Mouse (Mus musculus): ENCODE results near the gene Dlg2. TPM values are rescaled to one million over a fixed set of nuclear protein-coding genes. Genes with fewer than 3 reads are reported as not detected.

The Dlg2 gene
- polyA plus RNA-seq, 1 experiment from 2014 or later, result 13.7 TPM

DNA sequence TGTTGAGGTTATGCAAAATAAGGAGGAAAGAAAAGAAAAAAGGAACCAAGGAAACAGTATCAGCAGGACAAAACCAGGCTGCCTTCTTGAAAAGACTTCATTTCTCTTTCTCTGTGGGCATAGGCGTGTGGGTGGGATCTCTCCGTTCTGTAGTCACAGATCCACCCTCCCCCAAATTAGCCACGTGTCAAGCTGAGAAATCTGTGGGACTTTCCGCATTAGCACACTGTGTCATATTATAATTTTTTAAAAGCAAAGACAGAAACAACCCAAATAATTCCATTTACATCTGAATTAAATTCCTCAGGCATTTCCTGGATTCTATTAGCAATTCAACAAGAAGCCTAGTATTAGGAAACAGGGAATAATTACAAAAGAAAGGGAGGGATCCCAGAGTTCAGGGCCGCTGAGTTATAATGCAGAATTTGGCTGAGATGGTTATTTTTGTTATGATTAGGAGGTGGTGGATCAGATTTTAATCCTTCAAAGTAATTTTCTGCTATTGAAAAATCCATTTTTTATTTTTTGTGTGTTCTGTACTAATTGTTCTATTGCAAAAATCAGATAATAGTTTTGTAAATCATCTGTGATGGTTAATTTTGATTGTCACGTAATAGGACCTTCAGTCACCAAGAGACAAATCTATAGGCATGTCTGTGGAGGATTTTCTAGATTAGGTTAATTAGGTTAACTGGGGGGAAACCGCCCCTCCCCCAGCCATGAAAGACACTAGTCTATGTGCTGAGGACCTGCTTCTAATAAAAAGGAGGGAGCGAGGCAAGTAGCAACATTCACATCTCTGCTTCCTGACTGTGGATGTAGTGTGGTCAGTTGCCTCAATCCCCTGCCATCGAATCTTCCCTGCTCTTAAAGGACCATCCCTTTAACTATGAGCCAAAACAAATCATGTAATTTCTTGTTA, 63.3 kb downstream of the Dlg2 start:
- no peak for DNase-seq (ENCODE audit: low spot score)

DNA sequence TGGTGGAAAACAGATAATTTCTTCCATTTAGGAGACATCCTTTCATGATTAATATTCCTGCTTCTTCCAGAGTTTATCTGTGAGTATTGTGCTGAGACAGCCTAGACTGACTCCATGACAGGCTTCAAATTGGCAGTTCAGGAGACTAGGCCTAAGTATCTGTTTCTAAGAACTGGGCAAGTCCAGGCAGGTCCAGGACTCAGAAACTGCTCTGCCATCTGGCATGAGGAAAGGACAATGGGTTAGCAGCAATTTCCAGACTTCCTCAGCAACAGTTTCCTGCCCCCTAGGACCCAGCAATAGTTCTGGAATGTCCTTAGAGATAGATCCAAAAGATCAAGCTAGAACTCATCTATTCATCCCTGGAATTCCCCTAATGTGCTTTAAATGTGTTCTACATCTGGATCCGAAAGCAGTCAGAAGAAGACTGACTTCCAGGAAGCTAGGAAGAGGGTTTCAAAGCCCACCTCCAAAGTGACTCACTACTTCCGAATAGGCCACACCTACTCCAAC, 64.4 kb downstream of the Dlg2 start:
- DNase-seq (ENCODE audit: low spot score), result no peak

DNA sequence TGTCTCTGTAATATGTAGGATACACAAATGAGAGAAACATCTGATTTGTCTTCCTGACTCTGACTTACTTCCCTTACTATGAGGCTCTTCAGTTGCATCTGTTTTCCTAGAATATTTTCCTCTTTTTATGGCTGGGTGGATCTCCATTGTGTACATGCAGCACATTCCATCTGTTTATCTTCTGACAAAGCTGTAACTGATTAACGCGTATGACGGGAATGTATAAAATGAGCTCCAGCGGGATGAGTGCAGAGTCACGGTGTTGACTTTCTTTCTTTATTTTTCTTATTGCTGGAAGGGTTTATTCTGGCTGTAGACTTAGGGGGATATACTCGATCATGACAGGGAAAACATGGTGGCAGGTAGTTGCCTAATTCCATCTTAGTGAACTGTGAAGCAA, 76.9 kb downstream of the Dlg2 start:
- no peak for DNase-seq (ENCODE audit: low spot score)

DNA sequence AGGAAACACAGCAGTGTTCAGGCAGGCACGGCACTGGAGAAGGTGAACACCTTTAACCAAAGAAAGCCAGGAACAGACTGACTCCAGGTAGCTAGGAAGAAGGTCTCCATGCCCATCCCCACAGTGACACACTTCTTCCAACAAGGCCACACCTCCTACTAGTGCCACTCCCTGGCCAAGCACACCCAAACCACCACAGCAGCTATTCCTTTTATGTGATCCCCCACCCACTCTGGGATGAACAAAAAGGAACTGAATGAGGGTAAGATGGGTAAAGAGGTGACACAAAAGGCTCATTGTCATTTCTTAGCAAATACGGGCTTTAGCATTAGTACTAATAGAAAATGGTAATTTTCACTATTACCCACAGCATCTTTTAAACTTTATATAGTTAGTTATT, 77.9 kb downstream of the Dlg2 start:
- DNase-seq (ENCODE audit: low spot score), result no peak

DNA sequence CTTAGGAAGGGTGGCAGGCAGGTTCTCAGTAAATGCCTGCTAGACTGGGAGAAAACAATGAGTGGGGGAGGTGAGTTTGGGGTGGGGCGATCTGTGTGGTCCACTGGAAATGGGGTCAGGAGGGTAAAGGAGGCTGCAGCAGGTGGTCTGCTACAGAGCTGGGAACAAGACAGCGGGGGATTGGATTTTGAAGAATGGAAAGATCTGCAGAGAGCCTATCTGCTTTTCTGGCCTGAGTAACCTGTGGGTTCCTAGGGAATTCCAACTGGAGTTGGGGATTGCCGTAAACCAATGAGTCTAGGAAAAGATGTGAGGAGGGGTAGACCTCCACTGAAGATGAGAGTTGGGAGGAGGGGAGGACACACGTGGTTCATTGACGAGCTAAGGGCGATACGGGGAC, 92.7 kb downstream of the Dlg2 start:
- no peak for DNase-seq (ENCODE audit: low spot score)

DNA sequence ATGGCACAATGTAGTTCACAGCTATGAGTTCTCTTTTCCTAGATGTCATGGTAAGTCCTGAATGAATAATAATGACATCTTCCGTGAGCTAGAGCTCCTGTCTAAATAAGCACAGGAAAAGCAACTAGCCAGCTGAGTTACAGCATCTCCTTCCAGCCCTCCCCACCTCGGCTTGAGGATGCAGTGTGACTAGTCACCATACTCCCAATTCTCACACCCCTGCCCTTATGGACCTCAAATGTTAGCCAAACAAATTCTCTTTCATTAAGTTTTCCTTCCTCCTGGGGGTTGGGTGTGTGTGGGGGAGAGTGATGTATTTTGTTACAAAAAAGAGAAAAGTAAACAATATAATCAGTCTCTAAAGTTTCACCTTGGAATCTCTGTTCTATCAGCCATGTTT, 111.3 kb downstream of the Dlg2 start:
- no peak for DNase-seq (ENCODE audit: low spot score)

DNA sequence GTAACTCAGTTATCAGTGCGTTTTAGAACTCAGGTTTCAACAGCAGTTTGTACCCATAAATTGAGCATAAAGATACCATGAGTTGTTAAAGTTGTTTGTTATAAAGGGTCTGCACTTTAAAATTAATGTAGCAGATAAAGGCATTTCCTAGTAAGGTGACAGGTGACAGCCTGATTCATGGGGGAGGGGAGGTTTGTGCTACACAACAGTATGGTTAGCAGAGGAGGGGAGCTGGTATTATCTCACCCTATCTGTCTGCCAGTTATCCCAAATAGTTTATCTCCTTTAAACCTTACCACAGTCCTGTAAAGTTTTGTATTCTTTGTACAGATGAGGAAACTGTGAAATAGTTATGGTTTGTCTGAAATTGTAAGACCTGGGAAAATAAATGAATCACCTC, 111.8 kb downstream of the Dlg2 start:
- DNase-seq (ENCODE audit: low spot score), result no peak

DNA sequence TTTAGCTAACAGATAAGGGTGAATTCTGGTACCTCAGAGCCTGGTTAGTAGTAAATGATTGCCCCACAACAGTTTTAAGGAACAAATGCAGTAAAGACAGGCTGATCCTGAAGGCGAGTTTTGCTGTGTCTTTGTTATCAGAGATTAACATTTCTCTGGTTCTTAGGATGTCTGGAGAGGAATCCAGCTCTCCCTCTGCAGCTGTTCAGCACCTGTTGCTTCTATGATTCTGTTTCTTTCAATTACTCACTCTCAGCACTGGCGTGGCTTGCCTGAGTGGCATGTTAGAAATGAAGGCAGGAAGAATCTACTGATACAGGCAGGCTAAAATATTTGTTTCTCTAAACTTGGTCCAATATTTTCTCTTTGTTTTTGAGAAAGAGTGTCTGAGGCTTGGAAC, 133.3 kb downstream of the Dlg2 start:
- no peak for DNase-seq (ENCODE audit: low spot score)

DNA sequence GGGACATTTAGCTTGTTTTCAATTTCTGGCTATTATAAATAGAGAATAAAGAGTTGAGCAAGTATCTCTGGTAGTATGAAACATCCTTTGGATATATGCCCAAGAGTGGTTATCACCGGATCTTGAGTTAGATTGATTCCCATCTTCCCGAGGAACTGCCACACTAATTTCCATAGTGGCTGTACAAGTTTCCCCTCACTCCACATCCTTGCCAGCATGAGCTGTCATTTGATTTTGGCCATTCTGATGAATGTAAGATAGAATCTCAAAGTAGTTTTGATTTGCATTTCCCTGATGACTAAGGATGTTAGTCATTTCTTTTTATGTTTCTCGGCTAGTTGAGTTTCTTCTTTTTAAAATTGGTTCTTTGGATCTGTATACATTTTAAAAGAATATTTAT, 154.1 kb downstream of the Dlg2 start:
- DNase-seq (ENCODE audit: low spot score), result no peak

DNA sequence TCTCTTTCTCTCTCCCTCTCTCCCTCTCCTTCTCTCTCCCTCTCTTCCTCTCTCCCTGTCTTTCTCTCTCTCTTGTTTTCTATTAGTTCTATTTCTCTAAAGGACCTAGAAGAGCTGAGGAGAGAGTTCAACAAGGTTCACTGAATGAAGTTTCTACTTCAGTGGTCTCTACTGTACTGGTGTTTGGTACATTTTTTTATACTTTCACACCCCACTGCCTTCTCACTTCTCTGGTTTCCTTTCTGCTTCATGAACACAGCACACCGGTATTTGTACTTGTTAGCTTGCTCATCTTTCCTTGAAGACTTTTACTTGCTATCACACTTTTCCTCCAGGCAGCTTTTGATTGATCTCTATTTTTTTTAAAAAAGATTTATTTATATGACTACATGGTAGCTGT, 173.0 kb downstream of the Dlg2 start:
- DNase-seq (ENCODE audit: low spot score), result no peak

DNA sequence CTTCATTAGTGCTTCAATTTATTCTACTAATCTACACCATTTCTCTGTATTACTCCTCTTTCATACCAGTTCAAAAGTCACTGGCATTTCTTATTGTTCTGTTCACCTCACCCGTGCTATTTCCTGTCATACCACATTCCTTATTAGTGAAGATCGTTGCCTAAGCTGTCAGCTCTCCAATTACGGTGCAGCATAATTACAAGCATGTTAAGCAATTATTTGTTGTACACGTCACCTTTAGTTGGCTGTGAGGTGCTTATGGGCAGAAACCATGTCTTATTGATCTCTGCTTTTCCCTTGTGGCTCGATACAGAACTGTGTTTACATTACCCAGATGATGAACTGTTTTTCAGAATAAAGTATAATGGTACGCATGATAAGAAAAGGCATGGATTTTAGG, 174.7 kb downstream of the Dlg2 start:
- DNase-seq (ENCODE audit: low spot score), result no peak

DNA sequence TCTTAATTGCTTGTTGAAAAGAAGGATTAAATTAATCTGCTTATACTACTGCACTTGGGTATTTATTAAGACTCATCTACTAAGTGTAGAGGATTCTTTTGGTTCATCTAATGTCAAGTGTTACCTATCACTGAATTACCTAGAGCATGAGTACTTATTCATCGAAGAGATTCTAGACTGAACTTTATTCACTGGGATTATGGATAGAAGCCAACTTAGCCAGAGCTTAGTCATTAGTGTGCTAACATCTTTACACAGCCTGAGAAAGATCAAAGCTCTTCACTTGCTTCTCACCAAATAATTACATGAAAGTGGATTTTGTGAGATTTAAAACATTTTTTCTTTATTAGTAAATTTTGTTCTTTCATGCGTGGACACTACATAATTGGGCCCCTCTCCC, 175.1 kb downstream of the Dlg2 start:
- no peak for DNase-seq (ENCODE audit: low spot score)

DNA sequence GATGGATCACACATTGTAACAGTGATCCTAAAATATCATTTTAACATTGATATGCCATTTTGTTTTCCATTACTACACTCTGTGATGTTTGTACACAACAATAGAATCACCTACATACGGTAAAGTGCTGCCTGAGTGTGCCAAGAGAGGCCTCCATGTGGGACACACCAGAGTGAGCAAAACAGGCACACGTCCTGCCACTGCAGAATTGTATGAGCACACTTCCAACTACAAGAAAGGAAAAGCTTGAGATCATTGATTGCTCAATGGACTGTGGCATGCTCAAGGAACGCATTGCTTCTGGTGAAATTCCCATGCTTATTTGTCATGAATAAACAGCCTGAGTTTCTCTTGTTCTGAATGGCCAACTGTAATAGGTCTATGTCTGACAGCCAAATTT, 182.1 kb downstream of the Dlg2 start:
- no peak for DNase-seq (ENCODE audit: low spot score)

DNA sequence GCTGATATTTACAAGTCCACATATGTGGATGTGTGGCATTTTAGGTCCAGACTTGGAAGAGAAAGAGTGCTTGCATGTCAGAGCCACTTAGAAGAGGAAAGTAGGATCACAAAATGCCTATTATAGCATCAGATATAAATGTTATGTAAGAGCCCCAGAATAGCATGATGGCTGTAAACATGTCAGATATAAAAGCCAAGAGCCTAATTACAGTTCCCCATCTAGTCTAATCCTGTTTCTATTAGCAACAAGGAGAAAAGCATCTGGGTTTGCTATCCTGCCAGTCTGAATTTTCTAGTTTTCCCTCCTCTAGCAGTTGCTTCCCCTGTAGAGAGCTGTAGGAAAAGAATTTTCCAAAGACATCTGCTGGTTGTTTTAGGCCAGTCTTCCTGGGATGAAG, 217.6 kb downstream of the Dlg2 start:
- DNase-seq (ENCODE audit: low spot score), result no peak

DNA sequence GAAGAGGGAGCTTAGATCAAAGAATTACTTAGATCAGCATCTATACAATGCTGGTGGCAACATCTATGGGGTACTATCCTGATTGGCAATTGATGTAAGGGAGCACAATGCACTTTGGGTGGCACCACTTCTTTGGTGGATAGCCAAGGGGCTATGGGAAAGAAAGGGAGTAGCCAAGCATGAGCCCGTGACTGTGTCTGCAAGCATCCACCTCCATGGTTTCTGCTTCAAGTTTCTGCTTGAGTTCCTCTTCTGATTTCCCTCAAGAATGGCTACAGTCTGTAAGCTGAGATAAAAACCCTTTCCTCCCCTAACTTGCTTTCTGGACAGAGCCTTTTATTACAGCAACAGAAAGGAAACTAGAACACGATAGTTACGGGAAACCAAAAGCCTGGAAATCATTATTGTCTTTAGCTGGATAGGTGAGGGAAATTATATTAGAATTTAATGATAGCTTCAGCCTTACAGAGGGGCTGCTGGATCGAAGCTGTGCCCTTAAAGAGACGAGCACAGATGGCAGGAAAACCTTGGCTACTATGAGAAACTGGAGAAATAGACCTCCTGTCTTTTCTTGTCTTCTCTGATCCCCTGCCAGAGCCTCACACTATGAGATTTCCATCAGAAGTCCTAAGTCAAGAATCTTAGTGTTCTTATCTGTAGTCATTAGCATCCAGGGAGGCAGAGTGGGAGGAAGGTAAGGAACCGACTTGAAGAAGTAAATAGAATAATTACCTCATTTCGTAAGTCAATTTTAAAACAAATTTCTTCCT, 219.9 kb downstream of the Dlg2 start:
- DNase-seq (ENCODE audit: low spot score), result no peak

DNA sequence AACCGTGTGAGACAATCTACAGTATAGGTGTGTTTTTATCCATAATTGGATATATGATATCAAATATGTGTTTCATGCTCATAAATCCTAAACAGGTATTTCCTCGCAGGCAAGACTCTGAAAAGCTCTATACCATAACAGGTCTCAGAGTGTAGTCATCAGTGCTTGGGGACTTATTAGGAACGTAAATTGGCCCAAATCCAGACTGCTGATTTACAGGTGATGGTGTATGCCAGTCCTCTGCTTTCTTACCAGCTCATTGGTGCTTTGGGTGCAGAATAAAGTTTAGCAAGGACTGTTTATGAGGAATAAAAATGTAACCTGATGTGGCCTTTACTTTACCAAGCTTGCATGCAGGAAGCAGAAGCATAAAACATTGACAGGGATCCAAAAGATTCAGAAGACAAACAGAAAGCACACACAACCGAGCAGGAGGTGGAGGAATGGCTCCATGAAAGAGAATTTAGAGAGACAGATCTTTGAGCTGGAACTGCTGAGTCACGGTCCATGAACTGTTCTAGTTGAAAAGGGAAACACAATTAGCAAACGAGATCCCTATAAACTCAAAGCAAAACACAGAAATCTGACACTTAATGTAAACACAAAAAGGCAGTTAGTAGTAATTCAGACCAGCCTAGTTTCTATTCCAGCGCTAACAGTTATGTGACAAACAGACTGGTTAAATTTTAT, 226.8 kb downstream of the Dlg2 start:
- no peak for DNase-seq (ENCODE audit: low spot score)

DNA sequence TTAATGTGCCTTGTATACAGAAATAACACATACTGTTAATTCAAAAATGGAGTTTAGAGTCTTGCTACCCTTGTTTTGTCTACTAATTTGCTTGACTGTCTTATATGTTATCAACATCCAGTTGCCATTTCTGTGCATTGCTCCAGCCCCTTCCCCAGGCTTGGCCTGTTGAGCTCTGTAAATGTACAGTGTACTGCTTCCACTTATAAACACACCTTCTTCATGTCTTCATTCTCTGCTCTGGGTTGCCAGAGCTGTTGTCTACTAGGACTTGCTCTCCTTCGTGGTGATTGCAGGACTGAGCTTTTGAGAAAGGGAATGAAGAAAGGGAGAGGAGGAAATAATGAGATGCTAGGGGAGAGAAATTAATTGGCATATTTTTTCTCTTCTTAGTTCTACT, 227.5 kb downstream of the Dlg2 start:
- no peak for DNase-seq (ENCODE audit: low spot score)

DNA sequence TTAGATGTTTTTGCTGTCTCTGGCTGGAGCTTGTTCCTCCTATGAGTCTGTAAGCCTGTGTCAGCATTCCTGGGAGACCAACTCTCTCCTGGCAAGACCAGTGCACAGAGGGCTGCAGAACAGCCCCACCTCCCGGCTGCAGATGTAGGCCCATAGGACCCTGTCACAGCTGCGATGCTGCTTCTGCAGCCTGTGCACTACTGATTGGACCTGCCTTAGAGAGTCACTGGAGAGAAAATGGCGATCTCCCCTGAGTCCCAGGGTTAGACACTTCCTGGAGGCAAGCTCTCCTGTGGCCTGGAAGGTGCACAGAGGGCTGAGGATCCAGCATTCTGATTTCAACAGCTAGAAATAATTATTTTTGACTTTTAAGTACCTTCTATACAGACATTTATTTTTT, 257.6 kb downstream of the Dlg2 start:
- DNase-seq (ENCODE audit: low spot score), result no peak

DNA sequence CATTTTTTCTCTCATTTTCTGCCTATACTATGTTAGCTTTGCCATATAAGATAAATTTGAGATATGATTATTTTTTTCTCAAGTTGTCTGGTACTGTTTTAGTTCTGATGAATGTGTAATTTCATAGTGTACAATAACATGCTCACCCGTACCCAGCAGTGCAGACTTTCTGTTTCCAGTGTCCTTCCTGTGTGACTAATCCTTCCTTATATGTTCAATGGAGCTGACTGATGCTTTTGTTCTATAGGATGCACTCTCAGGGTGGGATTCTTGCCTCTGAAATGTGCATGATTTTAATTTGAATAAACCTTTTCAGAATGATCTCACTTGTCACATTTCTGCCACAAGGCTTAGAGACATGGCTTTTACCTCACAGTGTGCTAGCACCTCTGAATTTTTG, 259.9 kb downstream of the Dlg2 start:
- no peak for DNase-seq (ENCODE audit: low spot score)

DNA sequence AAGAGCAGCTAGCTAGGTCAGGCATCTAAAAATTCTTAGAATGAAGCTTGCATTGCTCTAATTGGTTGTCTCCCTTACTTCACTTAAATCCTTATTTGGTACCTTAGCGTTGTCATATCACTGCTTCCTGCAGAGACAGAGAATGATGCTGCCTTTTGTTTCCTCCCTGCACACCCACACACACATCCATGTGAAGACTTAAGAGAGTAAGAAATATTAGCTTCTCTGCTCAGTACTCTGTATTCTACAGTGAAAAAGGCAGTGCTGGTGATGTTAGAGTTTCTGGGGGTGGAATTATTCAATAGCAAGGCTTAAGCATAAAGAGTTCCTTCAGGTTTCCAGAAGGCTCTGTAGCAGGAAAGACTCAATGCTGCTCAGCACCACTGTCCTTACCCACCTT, 272.2 kb downstream of the Dlg2 start:
- no peak for DNase-seq (ENCODE audit: low spot score)

DNA sequence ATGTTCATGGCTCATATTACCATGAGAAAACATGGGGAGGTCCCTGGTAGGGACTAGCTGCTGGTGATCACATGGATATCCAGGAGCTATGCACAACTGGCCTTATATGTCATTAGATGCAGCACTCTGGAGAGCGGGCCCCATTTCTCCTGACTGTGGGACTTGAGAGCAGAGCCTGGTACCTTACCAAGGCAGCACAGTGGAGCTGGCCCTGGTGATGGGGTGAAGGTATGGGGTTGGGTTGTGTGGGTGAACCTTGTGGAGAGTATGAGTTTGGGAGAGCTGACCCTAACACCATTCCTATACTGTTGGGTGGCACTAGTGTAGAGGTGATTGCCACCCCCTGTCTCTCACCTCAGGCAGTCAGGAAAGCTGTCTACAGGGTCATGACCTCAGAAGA, 311.5 kb downstream of the Dlg2 start:
- DNase-seq (ENCODE audit: low spot score), result no peak

DNA sequence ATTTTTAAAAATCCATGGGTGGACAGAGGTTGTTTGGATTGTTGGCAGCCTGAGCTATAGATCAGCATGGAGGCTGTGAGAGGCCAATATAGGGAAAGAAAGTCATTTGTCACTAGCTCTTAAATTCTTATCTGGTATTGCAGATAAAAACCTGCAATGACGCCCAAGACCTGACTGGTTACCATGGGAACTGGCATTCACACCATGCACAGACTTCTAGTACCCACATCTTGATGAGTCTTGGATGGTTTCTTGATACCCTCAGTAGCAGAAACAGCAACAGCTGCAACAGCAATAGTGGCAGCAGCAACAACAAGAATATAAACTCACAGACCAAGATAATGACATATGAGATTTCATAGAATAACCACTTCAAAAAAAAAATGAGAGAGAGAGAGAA, 315.1 kb downstream of the Dlg2 start:
- no peak for DNase-seq (ENCODE audit: low spot score)
